Mouse (Mus musculus) A20 (cell line): ENCODE measurements around the gene Iqcd.

Experiments
- DNase-seq: peaks from one replicate; pipeline ENCODE4 v3.0.0-alpha.2; 2011; ENCODE audit warnings: low read depth, low spot score

Gene Iqcd

DNA sequence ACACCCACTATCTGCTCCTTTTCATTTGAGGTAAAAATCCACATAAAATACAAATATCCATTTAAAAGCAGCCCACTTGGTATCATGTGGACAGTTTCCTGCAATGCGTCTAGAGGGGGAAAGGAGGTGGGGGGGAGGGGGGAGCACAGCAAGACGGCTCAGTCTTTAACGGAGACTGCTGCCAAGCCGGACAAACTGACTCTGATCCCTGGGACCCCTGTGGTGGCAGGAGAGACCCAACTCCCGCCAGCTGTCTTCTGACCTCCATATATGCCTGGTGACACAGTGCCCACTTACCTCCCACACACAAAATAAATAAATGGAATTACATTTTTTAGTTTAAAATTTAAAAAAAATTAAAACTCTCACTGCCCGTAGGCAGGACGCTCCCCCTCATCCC is 14.7 kb downstream of the Iqcd start:
- DNase-seq, result no peak

DNA sequence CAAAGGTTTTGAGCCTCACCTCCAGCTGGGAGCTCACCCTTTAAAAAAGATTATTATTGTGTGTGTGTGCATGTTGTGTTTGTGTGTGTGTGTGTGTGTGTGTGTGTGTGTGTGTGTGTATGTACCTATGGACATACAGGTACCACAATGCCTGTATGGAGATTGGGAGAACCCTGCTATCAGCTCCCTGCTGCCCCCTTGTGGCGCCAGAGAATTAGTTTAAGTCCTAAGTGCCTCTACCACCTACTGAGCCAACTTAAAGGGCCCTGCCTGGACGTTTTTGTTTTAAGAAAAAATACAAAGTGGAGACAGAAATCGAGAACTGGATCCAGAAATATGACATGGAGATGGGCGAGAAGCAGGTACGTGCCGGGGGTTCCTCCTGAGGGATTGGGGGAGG is 16.0 kb downstream of the Iqcd start:
- DNase-seq, result peak; percentile 92

DNA sequence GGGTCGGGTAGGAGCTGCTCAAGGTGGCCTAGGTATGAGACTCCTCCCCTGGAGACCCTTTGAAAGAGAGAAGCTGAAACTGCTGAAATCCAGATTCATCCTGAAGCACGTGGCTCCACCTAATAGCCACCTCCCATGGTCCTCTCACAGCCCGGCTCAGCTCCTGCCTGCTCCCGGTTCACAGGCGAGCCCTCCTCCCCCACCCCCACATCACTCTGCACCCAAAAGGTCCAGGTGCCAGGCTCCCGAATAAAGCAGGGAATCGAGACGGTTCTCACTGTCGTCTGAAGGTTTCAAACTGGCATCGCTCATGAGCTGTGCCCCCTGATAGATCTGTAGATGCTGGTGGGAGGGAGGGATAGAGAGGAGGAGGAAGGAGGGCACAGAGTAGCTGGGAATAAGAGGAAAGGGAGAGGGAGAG is 16.4 kb downstream of the Iqcd start:
- DNase-seq, result no peak

GRCm38 (mm10) chr5:120605688-120606087 is 16.9 kb downstream of the Iqcd start:
- DNase-seq, result peak; percentile 91

DNA sequence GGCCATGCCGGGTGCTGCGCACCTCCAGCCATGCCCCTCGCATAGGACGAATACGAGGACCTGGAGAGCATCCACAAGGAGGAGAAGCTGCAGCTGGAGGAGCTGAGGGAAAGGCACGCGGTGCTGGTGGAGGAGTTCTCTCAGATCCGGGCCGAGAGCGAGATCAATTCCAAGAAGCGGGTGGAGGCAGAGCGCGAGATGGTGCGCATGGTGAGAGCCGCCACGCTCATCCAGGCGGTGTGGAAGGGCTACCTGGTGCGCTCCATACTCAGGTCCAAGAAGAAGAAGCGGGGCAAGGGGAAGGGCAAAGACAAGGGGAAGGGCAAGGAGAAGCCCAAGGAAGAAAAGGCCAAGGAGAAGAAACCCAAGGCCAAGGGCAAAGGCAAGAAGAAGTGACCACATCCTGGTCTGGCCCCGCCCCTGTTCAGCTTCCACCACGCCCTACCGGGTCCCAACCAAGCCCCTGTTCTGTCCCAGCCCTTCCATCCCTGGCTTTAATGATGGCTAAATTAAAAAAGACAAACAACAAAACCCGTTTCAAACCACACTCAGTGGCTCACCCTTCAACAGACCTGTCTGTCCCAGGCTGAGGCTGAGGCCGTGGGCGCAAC is 17.9 kb downstream of the Iqcd start:
- no peak for DNase-seq

- DNase-seq, result no peak
Measured at GRCm38 (mm10) chr5:120607335-120607734, 18.5 kb downstream of the Iqcd start.

DNA sequence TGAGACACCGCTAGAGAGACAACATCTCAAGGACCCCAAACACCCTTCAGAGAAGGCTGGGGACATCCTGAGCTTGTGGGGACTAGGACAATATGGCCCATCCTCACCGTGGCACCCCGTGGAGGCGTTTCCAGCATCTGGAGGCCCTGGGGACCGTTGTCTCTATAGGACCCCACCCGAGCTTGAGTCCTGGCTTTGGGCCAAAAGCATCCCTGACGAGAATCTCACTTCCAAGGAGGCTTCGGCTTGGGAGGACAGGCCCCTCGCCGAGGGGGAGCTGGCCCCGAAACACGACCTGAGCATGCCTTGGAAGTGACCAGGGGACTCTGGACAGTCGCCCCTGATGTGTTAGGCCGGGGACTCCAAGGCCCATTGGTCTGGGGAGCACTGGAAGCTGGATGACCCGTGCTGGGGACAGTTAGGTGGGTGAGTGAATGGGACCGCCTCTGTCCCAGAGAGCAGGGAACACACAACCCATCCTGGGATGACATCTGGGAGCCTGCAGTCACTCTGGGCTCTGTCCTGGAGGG is 20.5 kb downstream of the Iqcd start:
- no peak for DNase-seq

- DNase-seq, result no peak
Measured at GRCm38 (mm10) chr5:120610906-120611305, 22.1 kb downstream of the Iqcd start.

DNA sequence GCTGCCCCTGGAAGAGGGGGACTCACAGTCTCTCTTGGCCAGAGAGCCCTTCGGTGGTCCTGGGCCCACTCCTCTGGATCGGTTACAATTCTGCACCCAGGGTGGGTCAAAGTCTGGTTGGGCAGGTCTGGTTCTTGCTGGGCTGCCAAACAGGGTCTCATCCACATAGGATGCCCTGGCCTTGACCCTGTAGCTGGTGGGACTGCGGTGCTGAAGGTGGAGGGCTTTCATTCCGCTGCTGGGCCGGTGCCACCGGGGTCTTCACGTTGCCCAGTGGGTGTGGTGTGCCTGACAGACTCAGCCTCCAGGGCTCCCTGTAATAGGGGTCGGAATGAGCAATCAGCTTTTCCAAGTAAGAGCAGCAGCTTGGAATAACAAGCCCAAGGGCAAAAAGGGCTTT is 22.6 kb downstream of the Iqcd start:
- no peak for DNase-seq

GRCm38 (mm10) chr5:120612442-120612821 is 23.6 kb downstream of the Iqcd start, which contains the start of the genes Rita1 and Ddx54:
Gene Rita1 (minus strand): TSS chr5:120612589.
Gene Ddx54 (plus strand): TSS chr5:120612739.
- peak; percentile 99 for DNase-seq

- DNase-seq, result peak; percentile 100
Measured at GRCm38 (mm10) chr5:120612822-120613604, 24.2 kb downstream of the Iqcd start.

GRCm38 (mm10) chr5:120615903-120616302 is 27.1 kb downstream of the Iqcd start:
- DNase-seq, result peak; percentile 51

GRCm38 (mm10) chr5:120618778-120619177 is 30.0 kb downstream of the Iqcd start:
- no peak for DNase-seq

GRCm38 (mm10) chr5:120619201-120619600 is 30.4 kb downstream of the Iqcd start:
- peak; percentile 81 for DNase-seq

DNA sequence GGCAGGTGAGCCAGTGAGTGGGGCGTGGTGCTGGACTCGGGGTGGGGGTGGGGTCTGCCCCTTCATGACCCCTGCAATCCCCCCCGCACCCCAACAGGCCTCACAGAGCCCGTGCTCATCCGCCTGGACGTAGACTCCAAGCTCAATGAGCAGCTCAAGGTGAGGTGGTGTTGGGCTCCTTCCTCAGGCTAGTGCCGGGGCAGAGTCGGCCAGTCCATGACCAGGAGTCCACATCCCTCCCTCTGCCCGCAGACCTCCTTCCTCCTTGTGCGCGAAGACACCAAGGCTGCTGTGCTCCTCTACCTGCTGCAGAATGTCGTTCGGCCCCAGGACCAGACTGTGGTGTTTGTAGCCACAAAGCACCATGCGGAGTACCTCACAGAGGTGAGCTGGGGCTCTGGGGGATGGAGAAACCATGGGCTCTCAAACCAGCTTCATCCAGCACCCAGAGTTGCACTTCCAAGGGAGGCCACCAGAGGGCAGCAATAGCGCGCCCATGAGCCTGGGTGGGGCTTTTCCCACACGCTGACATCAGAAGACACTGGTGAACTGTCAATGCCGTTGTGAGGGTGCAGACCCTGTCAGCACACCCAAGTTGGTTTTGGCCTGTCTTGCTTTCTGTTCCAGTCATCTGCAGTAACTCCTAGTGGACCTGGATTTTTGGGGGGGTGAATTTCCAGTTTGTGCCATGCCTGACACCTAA is 31.7 kb downstream of the Iqcd start:
- DNase-seq, result no peak

DNA sequence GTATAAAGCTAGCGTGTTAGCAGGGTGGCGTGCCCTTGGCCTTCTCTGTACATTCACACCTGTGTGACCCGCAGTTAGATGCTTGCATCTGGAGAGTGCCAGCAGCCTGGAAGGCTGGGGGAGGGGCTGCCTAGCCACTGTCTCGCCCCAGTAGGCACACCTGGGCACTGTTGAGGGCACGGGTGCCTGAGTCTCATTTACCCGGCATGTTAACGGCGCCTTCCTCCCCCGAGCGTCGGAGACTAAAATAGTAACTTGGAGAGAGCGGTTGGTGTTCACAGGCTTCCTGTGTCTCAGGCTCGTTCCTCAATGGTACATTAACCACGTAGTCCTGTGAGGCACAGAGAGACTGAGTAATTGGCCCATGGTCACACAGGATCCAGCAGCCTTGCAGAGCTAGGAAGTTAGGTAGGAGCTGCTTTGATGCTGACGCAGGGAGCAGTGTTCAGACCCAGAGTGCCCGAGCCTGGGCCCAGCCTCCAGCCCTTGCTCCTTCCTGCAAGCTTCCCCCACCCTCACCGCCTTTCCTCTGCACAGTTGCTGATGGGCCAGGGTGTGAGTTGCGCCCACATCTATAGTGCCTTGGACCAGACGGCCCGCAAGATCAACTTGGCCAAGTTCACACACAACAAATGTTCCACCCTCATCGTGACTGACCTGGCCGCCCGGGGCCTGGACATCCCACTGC is 32.4 kb downstream of the Iqcd start:
- peak; percentile 97 for DNase-seq

GRCm38 (mm10) chr5:120621846-120622197 is 33.0 kb downstream of the Iqcd start:
- DNase-seq, result no peak

DNA sequence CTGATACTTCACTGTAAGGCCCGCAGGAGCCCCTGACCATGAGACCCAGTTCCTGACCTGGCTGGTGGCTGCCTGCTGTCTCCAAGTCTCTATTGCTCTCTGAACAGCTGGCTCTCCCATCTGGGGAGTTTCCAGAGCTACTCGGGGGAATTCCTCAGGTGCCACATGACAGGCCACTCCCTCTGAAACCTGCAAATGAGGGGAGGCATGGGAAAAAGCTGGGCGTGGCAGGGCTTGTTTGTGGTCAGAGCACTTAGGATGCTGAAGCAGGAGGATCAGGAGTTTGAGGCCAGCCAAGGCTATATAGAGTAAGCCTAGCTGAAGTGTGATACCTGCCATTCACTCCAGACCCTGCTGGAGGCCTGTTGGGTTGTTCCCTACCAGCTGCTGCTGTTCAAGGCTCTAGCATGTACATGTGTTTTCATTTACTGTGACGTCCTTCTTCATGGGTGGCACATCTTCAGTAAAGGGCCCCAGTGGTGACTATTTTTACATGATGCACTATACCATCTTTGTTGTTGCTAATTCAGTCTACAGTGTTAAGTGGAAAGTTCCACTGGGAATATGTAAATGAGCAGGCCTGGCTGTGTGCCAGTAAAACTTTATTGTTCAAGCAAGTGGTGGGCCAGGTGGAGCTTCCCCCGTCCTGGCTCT is 33.5 kb downstream of the Iqcd start:
- peak; percentile 85 for DNase-seq

GRCm38 (mm10) chr5:120624427-120624826 is 35.6 kb downstream of the Iqcd start:
- no peak for DNase-seq

GRCm38 (mm10) chr5:120626399-120626798 is 37.6 kb downstream of the Iqcd start:
- DNase-seq, result peak; percentile 40
